Mouse (Mus musculus): ENCODE results near the gene Col4a2. TPM values are rescaled to one million over a fixed set of nuclear protein-coding genes. Genes with fewer than 3 reads are reported as not detected.

Gene Col4a2
- polyA plus RNA-seq, 1 experiment from 2014 or later: 56.3 TPM

DNA sequence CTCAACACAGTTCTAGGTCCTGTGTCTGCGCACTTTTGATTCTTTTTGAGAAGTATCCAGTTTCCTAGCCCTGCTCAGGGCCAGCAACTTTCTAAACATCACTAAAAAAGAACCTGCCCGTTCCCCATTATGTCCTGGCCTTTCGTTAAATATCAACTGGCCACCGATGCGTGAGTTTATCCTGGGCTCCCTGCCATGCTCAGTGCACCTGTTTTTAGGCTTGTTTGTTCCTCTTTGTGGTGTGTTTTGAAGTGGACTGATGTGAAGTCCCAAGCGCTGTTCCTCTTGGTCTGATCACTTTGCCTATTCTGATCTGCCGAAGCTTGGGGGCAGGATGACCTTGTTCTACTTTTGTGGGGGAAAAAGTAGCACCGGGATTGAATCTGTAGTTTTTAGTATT lies 158.7 kb downstream of the Col4a2 start:
- Histone ChIP-seq H3K4me1 (peaks cover 17% of the 10 kb centered on the region), H3K9ac (no peak overlapping the region), H3K27ac (no peak overlapping the region), H3K27me3 (peaks cover 41% of the 10 kb centered on the region), H3K36me3 (no peaks in the 10 kb centered on the region), H3K9me3 (no peaks in the 10 kb centered on the region), H3K4me3 (no peak overlapping the region), H3K4me2 (replicated peaks) (no peak overlapping the region)
- 62% methylated on average over 8 of the region's 8 CpGs for WGBS
- ATAC-seq (ENCODE audit: low FRiP score, low read depth): no peak

DNA sequence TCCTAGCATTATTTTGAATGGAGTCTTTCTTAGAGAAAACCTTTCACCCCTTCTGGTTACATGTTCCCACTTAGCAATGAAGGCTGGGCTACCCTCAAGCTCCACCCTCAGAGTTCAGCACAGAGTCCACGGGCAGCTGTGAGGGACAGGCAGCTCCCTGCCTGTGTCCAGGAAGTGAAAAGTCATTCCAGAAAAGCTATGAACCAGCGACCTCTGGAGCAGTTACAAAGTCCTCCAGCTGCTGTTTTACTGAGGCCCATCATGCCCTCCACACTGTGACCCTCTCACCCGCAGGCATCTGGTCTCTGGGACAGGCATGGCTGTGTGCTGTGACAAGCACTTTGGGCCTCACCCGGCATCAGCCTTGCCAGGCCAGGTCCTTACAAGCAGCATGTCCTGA lies 160.5 kb downstream of the Col4a2 start:
- no peak overlapping the region for H3K27ac ChIP-seq
- H3K4me2 ChIP-seq (replicated peaks): no peak overlapping the region
- H3K4me1 ChIP-seq: peaks cover 33% of the 10 kb centered on the region
- 13% methylated on average over 4 of the region's 4 CpGs for WGBS
- no peak overlapping the region for H3K9ac ChIP-seq
- H3K27me3 ChIP-seq: peaks cover 59% of the 10 kb centered on the region
- no peak for ATAC-seq (ENCODE audit: low FRiP score, low read depth)
- H3K4me3 ChIP-seq: no peak overlapping the region
- H3K9me3 ChIP-seq: no peaks in the 10 kb centered on the region
- H3K36me3 ChIP-seq: no peaks in the 10 kb centered on the region

DNA sequence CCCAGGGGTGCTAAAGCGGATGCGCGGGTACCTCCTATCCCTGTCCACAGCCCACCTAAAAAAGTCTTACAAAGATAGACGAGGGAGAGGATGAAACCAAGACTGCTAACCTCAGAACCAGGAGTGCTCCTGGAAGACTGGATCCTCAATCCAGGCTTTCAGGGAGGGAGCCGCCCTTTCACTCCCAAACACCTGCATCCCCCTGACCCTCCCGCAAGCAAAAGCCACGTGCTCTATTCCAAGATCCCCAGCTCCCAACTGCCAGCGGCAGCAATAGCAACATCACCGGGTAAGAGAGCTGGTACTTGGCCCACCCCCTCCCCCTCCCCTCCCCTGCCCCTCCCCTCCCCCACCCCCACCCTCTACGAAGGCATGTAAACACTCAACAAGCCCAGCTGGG lies 162.8 kb downstream of the Col4a2 start:
- no peaks in the 10 kb centered on the region for H3K36me3 ChIP-seq
- no peak overlapping the region for H3K4me2 ChIP-seq (replicated peaks)
- H3K4me1 ChIP-seq: peaks cover 49% of the 10 kb centered on the region
- no peak overlapping the region for H3K4me3 ChIP-seq
- H3K27me3 ChIP-seq: peaks cover 81% of the 10 kb centered on the region
- no peaks in the 10 kb centered on the region for H3K9me3 ChIP-seq
- ATAC-seq (ENCODE audit: low FRiP score, low read depth): no peak
- no peak overlapping the region for H3K27ac ChIP-seq
- WGBS: 6% methylated on average over 9 of the region's 10 CpGs
- H3K9ac ChIP-seq: no peak overlapping the region

DNA sequence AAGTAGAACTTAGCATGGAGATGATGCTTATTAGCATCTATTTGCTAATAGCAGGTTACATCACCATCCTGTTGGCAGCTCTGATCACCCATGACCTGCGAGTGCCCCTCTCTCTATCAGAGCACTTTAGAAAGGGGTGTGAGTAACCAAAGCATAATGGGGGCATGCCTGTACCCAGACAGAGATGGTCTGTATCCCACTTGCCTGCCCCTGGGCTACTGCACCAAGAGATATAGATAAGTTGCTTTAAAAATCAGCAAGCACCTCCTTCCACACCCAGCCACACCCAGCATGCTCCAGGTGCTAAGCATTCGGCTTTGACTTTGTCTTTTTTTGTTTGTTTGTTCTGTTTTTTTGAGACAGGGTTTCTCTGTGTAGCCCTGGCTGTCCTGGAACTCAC lies 163.3 kb downstream of the Col4a2 start:
- no peak for ATAC-seq (ENCODE audit: low FRiP score, low read depth)
- Histone ChIP-seq H3K27me3 (peaks cover 81% of the 10 kb centered on the region), H3K9me3 (no peaks in the 10 kb centered on the region), H3K4me3 (no peak overlapping the region), H3K9ac (no peak overlapping the region), H3K4me1 (peaks cover 49% of the 10 kb centered on the region), H3K27ac (no peak overlapping the region), H3K36me3 (no peaks in the 10 kb centered on the region), H3K4me2 (replicated peaks) (0 out of 2 replicates have a peak overlapping the region, but pooled peaks have one; percentile 99)
- WGBS: 10% methylated on average over 2 of the region's 2 CpGs

DNA sequence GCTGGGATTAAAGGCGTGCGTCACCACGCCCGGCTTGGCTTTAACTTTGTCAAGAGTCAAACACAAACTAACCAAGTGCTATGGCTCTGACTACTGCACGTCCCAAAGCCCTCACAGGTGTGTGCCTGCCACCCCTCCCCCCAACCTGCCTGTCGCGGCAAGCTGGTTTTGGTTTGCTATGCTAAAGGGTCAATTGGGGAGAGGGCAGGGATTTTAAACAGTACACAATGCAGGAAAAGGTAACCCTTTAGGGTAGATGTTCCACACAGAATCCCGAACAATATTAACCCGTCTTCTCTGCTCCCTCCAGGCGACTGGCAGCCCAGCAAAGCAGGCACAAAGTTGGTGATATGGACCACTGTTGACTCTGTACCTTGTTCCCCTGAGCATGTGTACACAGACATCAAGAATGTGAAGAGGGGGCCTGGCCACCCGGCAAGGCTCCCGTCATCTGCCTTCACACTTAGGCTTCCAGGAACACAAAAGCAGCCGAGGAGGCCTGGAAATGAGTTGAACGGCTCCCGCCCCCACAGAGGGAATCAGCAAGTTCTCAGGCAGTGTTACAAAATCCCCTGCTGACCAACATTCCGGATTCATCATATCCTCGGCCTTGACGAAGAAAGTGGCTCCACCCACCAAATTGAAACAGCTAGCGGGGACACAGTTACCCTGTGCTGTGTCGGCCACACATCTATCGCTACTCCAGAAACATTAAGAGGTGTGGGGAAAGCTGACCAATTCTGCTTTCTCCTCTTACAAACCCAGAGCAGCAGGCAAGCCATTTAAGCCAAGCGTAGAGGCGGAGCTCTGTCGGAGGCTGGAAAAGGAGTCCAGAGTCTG lies 164.0 kb downstream of the Col4a2 start:
- WGBS: 4% methylated on average over 24 of the region's 24 CpGs
- Histone ChIP-seq H3K4me3 (peak overlapping the region; percentile 60), H3K9me3 (no peaks in the 10 kb centered on the region), H3K4me2 (replicated peaks) (peak overlapping the region; percentile 99), H3K27ac (no peak overlapping the region; the same call in 1 of the 2 replicates), H3K4me1 (peaks cover 49% of the 10 kb centered on the region), H3K36me3 (no peaks in the 10 kb centered on the region), H3K9ac (no peak overlapping the region), H3K27me3 (peaks cover 82% of the 10 kb centered on the region)
- ATAC-seq (ENCODE audit: low FRiP score, low read depth): 0 out of 2 replicates have a peak, but pooled peaks have one; percentile 16

DNA sequence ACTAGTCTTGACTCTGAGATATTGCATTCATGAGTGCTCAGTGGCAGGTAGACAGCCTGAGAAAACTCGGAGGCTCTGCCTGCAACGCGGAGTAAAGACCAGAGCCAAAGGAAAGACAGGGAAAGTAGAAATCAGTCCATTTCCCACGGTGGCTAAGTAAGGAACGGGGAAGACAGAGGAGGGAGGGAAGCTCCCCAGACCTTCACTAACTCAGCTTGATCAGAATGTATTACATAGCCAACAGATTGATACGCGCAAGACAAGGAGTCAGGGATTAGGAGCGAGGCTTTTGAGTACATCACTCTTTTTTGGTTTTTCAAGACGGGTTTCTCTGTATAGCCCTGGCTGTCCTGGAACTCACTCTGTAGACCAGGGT lies 164.6 kb downstream of the Col4a2 start:
- H3K27me3 ChIP-seq: peaks cover 88% of the 10 kb centered on the region
- peak overlapping the region; percentile 60 for H3K4me3 ChIP-seq
- H3K4me2 ChIP-seq (replicated peaks): peak overlapping the region; percentile 99
- no peaks in the 10 kb centered on the region for H3K9me3 ChIP-seq
- H3K36me3 ChIP-seq: no peaks in the 10 kb centered on the region
- no peak for ATAC-seq (ENCODE audit: low FRiP score, low read depth)
- no peak overlapping the region for H3K9ac ChIP-seq
- peaks cover 49% of the 10 kb centered on the region for H3K4me1 ChIP-seq
- no peak overlapping the region; the same call in 1 of the 2 replicates for H3K27ac ChIP-seq
- WGBS: 3% methylated on average over 9 of the region's 9 CpGs

DNA sequence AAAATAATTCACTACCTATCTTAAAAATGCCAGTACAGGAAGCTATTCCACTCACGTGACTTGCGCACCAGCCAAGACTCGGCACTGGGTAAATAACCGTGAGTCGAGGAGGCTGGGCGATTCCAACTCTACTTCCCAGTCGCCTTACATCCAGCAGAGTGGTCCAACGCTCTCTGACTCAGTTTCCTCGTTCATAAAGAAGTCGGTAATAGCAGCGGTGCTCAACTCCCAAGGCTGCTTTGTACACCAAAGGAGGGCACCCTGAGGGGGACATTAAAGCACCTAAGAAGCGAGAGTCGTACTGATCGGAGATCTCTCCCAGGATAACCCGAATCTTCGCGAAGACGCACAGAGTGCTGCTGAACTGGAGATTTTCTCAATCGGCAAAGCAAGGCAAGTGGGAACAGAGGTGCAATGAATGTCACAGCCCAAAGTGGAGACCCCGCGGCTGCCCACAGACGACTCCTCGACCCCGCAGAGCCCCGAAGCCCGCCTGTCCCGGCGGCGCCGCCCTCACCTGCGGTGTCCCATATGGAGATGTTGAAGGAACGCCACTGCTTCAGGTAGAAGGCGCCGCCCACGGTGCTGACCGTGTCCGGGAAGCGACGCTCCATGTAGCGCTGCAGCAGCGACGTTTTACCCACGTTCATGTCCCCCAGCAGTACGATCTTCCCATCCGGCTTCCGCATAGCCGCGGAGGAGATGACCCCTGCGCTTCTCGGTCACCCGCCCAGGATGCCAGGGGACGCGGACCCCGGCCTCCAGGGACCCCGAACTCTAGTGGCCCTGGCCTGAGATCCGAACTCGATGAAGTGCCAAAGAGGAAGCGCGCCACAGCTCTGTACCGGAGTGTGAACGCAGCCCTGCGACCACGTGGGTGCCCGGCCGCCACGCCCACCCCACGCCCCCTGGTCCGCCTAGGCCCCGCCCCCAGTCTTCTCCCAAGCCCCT lies 165.5 kb downstream of the Col4a2 start, which contains the start of gene Rab20:
Gene Rab20, minus strand, starts transcription at position 900 of the 951 bp plus-strand sequence.
- WGBS: under 1% methylated on average over 68 of the region's 69 CpGs
- Histone ChIP-seq H3K4me3 (peak within 1 kb of the TSS; percentile 60), H3K9me3 (no peaks in the 10 kb centered on the region), H3K27me3 (peaks cover 92% of the 10 kb centered on the region), H3K36me3 (no peaks in the 10 kb centered on the region), H3K27ac (no peak within 1 kb of the TSS), H3K4me1 (peaks cover 45% of the 10 kb centered on the region), H3K9ac (peak within 1 kb of the TSS; percentile 57), H3K4me2 (replicated peaks) (peak within 1 kb of the TSS; percentile 99)
- ATAC-seq (ENCODE audit: low FRiP score, low read depth): peak; percentile 64

DNA sequence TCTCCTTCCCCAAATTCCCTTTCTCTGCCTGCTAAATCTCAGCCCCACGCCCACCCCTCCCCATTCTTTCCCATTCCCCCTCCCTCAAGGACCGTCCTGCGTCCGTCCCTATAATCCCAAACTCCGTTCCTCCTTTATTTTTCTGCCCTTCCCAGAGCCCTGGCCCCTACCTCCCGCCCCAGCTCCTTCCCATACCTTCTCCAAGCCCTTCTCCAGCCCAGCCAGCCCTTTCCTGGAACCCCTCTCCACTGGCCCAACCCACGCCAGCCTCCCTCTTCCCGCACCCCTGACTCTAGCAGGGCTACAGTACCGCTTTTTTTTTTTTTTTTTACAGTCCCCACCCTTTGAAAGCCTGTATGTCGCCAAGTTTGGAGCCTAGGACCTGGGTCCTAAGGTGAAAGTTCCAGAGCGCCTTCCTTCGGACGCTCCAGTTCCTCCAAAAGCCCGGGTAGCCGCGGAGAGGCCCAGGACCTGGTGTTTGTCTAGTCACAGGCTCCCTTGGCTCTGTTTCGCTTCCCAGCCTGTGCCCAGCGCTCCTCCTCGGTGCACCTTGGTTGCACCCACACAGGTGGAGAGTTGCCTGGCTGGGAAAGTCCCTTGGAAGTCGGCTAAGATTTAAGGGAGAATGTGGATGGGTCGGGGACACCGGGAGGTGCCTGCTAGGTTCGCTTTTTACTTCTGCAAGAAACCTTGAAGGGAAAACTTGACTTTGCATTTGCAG lies 166.4 kb downstream of the Col4a2 start:
- Histone ChIP-seq H3K36me3 (no peaks in the 10 kb centered on the region), H3K4me1 (peaks cover 42% of the 10 kb centered on the region), H3K4me3 (peak overlapping the region; percentile 60), H3K9ac (no peak overlapping the region), H3K9me3 (no peaks in the 10 kb centered on the region), H3K4me2 (replicated peaks) (peak overlapping the region; percentile 99), H3K27ac (no peak overlapping the region), H3K27me3 (peaks cover 83% of the 10 kb centered on the region)
- WGBS: 1% methylated on average over 23 of the region's 23 CpGs
- ATAC-seq (ENCODE audit: low FRiP score, low read depth): peak; percentile 58

DNA sequence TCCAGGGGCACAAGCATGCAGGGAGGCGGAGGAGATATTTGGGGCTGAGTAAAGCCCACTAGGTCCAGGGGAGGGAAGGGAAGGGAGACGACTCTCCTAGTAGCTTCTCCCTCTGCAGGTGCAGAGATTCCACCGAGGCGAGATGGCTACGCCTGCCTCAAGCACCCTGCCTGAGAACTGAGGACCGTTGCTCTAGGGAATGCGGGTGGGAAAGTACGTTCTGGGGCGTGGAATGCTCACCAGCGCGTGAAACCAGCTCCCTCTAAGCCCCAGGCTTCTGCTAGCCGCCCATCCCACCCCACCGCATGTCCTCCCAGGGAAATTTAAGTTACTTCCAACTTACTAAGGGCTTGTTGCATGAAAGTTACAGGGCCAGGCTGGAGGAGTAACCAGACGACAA lies 167.0 kb downstream of the Col4a2 start:
- no peaks in the 10 kb centered on the region for H3K9me3 ChIP-seq
- H3K4me3 ChIP-seq: peak overlapping the region; percentile 60; the same call in 1 of the 2 replicates
- no peak for ATAC-seq (ENCODE audit: low FRiP score, low read depth)
- no peaks in the 10 kb centered on the region for H3K36me3 ChIP-seq
- peaks cover 42% of the 10 kb centered on the region for H3K4me1 ChIP-seq
- H3K27me3 ChIP-seq: peaks cover 77% of the 10 kb centered on the region
- no peak overlapping the region for H3K9ac ChIP-seq
- H3K4me2 ChIP-seq (replicated peaks): peak overlapping the region; percentile 99
- H3K27ac ChIP-seq: no peak overlapping the region
- 6% methylated on average over 14 of the region's 14 CpGs for WGBS

DNA sequence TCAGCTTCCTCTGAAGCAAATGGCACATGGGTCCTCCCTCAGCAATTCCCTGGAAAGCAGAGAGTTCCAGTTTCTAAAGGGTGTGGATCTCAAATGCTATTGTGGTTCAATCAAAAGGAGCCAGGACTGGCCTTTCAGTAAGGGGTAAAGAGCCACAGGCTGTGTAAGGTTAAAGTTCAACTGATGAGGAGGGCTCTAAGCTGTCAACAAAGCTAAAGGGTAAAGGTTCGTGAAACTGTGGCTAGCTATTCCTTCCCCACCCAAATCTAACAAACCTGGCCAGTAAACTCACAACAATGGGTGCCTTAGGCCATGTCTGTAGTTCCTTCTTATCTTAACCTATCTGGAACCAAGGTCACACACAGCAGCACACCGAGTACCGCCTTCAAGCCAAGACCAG lies 169.3 kb downstream of the Col4a2 start:
- Histone ChIP-seq H3K27me3 (peaks cover 54% of the 10 kb centered on the region), H3K9me3 (no peaks in the 10 kb centered on the region), H3K4me3 (no peak overlapping the region), H3K9ac (no peak overlapping the region), H3K4me2 (replicated peaks) (no peak overlapping the region), H3K4me1 (peaks cover 26% of the 10 kb centered on the region), H3K36me3 (no peaks in the 10 kb centered on the region), H3K27ac (no peak overlapping the region)
- 79% methylated on average over 3 of the region's 3 CpGs for WGBS
- ATAC-seq (ENCODE audit: low FRiP score, low read depth): no peak

DNA sequence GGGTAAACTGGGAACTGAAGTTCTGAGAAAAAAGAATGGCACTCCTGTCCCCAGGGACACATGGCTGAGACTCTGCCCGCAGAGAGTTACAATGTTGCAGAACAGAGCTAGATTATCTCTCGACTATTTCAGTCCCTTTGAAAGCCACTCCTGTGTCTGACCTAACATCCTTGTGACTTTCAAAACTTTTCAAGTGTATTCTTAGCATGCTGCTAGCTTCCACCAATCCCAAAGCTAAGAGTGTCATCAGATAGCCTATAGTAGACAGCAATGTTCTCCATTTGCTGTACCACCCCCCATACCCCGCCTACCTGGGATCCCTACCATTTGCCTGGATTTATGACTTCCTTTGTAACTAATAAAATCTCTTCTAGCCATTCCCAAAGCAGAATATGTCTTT lies 169.9 kb downstream of the Col4a2 start:
- Histone ChIP-seq H3K9me3 (no peaks in the 10 kb centered on the region), H3K9ac (no peak overlapping the region), H3K36me3 (no peaks in the 10 kb centered on the region), H3K27me3 (peaks cover 48% of the 10 kb centered on the region), H3K4me3 (no peak overlapping the region), H3K4me1 (peaks cover 21% of the 10 kb centered on the region; the same call in 1 of the 2 replicates), H3K27ac (no peak overlapping the region), H3K4me2 (replicated peaks) (no peak overlapping the region)
- 55% methylated on average over 3 of the region's 3 CpGs for WGBS
- no peak for ATAC-seq (ENCODE audit: low FRiP score, low read depth)
